Mouse (Mus musculus) thymus, postnatal 10 days (tissue): ENCODE data around the gene Hmga2.
"Not testable (repeated sequence)": the region's sequence is repeated elsewhere in the genome, so short reads cannot be mapped to it uniquely, and the experiment has no call there.

ENCODE experiments used
- DNase-seq, 2 experiments: peaks; one replicate each; pipeline ENCODE4 v3.0.0; 2021; ENCODE audit warnings: low spot score in 2 of 2

The Hmga2 gene

DNA sequence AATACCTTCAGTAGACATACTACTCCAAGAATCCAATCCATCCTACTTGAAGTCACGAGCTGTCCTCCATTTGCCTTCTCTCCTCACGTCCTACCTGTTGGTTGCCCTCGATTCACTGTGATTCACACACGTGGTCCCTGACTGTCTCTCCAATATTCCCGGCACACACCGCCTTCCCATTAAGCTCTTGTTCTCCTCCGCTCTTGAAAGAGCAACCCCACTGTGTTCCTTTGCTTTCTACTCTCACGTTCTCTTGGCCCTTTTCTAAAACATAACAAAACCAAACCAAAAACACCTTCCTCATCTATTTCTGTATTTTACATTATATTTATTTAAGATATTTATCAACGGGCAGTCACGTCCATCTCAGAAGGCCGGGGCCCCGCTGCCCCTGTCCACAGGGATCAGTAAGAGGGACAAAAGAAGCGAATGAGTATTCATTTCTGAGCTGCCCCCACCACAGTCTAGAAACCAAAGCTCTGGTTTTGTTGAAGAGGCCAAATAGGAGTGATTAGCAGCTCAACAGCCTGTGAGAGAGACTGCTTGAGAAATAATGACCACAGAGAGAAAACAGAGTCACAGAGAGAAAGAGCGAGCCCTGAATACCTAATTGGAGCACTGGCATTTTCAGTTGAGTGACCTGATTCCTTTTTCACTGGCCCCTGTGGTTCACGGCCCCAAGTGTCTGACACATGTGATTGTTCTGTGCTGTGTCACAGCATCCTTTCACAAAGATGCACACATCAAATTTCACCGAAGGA, 131.5 kb downstream of the Hmga2 start:
- DNase-seq, result no peak

DNA sequence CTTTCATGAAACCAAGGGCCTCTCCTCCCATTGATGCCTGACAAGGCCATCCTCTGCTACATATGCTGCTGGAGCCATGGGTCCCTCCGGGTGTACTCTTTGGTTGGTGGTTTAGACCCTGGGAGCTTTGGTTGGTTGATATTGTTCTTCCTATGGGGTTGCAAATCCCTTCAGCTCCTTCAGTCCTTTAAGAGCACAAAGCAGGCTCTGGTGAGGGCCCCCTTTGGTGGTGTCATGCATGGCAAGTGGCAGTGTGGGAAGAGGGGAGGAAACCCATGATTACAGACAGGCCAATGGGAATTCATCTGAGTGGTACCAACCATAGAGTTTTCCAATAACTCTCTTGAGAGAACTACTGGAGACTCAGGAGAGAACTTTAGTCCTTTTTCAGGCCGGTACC, 136.4 kb downstream of the Hmga2 start:
- not testable (repeated sequence) for DNase-seq

DNA sequence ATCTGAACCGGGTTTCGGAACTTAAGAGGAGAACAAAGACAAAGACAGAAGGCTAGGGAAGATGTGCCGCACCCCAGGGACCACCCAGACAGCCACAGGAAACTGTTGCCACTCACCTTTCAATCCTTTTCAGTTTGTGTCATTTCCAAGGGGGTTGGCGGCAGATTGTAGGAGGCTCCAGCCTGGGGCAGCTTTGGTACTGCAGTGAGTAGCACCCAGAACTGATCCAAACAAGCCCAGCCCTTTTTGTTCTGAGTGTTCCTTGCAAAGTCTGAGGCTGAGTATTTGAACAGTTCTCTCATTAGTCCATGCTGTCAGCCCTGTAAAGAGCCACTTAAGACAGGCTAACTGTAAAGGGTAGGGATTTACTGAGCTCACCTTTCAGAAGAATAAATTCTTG, 136.9 kb downstream of the Hmga2 start:
- no peak for DNase-seq

- DNase-seq, result no peak
Observed at GRCm38 (mm10) chr10:120338841-120339240, 137.4 kb downstream of the Hmga2 start.

GRCm38 (mm10) chr10:120338431-120338830, 137.8 kb downstream of the Hmga2 start:
- not testable (repeated sequence) for DNase-seq

- no peak for DNase-seq
Observed at GRCm38 (mm10) chr10:120327946-120328345, 148.3 kb downstream of the Hmga2 start.

GRCm38 (mm10) chr10:120323584-120324203, 152.6 kb downstream of the Hmga2 start:
- no peak for DNase-seq

DNA sequence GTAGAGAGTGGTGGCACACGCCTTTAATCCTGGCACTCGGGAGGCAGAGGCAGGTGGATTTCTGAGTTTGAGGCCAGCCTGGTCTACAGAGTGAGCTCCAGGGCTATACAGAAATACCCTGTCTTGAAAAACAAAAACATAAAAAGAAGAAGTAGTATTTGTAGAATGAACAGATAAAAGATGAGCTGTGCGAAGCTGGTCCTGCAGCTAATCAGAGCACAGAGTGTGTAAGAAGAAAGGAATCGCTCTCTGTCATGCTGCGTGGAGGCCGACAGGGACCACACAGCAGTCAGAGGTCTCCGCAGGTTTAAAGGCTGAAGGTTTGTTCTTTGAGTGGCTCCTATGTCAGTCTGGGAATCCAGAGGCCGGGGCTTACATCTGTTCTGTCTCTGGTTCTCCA, 153.5 kb downstream of the Hmga2 start:
- no peak for DNase-seq

DNA sequence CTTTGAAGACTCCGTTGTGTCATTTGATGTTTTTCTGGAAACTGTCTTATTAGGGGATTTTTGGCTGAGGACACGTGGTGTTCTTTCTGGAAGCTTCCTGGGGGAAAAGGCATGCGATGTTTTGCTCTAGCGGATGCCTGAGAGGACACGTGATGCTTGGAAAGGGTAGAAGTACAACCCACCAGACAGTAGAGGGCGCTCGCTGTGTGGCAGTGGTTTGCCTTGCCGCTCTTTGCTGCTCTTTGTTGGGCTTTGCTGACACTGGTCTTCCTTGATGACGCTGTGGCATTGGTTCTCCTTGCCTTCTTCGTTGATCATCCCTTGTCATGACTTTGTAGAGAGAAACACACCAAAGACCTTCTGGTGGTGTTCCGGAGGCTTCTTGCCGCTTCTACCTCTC, 156.7 kb downstream of the Hmga2 start:
- no peak for DNase-seq
